Mouse (Mus musculus) urinary bladder, adult 2 months (tissue): ENCODE measurements at regions not wholly inside any gene's neighbourhood (a gene's known extent, or its start where the extent isn't known, plus 50 kb on each side); places are given as distances from the start of the nearest gene placed in this dataset.
"Not testable (repeated sequence)": the region's sequence is repeated elsewhere in the genome, so short reads cannot be mapped to it uniquely, and the experiment has no call there.

Source experiments
- DNase-seq: peaks from one replicate; pipeline ENCODE4 v3.0.0; 2022; ENCODE audit warnings: low spot score

- DNase-seq = peak; percentile 45
Observed at GRCm38 (mm10) chr16:3114473-3115335, 476.1 kb upstream of the Olfr161 start.

GRCm38 (mm10) chr16:3115336-3116112 lies 475.3 kb upstream of the Olfr161 start:
- not testable (repeated sequence) for DNase-seq

- not testable (repeated sequence) for DNase-seq
Observed at GRCm38 (mm10) chr16:3116113-3116511, 474.7 kb upstream of the Olfr161 start.

- DNase-seq = not testable (repeated sequence)
Observed at GRCm38 (mm10) chr16:3121216-3121615, 469.6 kb upstream of the Olfr161 start.

- not testable (repeated sequence) for DNase-seq
Observed at GRCm38 (mm10) chr16:3122145-3122860, 468.5 kb upstream of the Olfr161 start.

GRCm38 (mm10) chr16:3122861-3123477 lies 467.9 kb upstream of the Olfr161 start:
- not testable (repeated sequence) for DNase-seq

- DNase-seq = not testable (repeated sequence)
Observed at GRCm38 (mm10) chr16:3127317-3127716, 463.5 kb upstream of the Olfr161 start.
